Mouse (Mus musculus): Measurements from ENCODE around the gene Unc5c. TPM values are rescaled to one million over a fixed set of nuclear protein-coding genes. Genes with fewer than 3 reads are reported as not detected.

Unc5c gene
- polyA plus RNA-seq, 1 experiment from 2014 or later: 10.2 TPM

DNA sequence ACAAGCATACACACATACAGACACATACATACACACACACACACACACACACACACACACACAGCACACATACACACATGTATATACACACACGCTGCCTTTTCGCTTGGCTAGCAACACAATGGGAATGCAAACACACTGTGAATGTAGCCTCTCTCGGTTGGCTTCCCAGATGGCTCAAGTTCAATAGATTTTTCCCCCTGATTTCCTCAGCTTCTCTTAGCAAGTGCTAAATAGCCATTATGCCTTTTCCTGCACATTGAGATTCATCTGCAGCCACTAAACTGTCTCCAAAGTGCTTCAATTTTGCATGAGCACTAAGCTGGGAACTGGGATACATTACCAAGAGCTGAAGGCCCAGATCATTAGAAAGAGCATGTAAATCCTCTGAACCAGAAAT, 226.8 kb downstream of the Unc5c start:
- ATAC-seq: 0 out of 2 replicates have a peak, but pooled peaks have one; percentile 39
- H3K4me2 ChIP-seq (ENCODE audit: low read length): no peak overlapping the region
- H3K27ac ChIP-seq (ENCODE audit: low read length): no peak overlapping the region
- no peak overlapping the region for H3K9ac ChIP-seq (ENCODE audit: low read depth, low read length)
- H3K9me3 ChIP-seq (replicated peaks; ENCODE audit: control insufficient read depth, low read length, poor library complexity, severe bottlenecking): no peaks in the 10 kb centered on the region
- no peaks in the 10 kb centered on the region for H3K36me3 ChIP-seq (ENCODE audit: control insufficient read depth, insufficient read depth, low read length)
- H3K27me3 ChIP-seq (ENCODE audit: control insufficient read depth, insufficient read depth, low read depth, low read length): no peaks in the 10 kb centered on the region
- H3K4me3 ChIP-seq (ENCODE audit: low read depth, low read length): no peak overlapping the region
- WGBS: 57% methylated on average over 3 of the region's 3 CpGs
- no peaks in the 10 kb centered on the region for H3K4me1 ChIP-seq (ENCODE audit: control insufficient read depth, insufficient read depth, low read length)

GRCm38 (mm10) chr3:141699177-141699576, 234.2 kb downstream of the Unc5c start:
- H3K36me3 ChIP-seq (ENCODE audit: control insufficient read depth, insufficient read depth, low read length): no peaks in the 10 kb centered on the region
- no peak overlapping the region for H3K9ac ChIP-seq (ENCODE audit: low read depth, low read length)
- no peak overlapping the region for H3K4me2 ChIP-seq (ENCODE audit: low read length)
- no peak for ATAC-seq
- H3K27me3 ChIP-seq (ENCODE audit: control insufficient read depth, insufficient read depth, low read depth, low read length): no peaks in the 10 kb centered on the region
- no peaks in the 10 kb centered on the region for H3K9me3 ChIP-seq (replicated peaks; ENCODE audit: control insufficient read depth, low read length, poor library complexity, severe bottlenecking)
- H3K4me3 ChIP-seq (ENCODE audit: low read depth, low read length): no peak overlapping the region
- H3K4me1 ChIP-seq (ENCODE audit: control insufficient read depth, insufficient read depth, low read length): no peaks in the 10 kb centered on the region
- H3K27ac ChIP-seq (ENCODE audit: low read length): no peak overlapping the region

DNA sequence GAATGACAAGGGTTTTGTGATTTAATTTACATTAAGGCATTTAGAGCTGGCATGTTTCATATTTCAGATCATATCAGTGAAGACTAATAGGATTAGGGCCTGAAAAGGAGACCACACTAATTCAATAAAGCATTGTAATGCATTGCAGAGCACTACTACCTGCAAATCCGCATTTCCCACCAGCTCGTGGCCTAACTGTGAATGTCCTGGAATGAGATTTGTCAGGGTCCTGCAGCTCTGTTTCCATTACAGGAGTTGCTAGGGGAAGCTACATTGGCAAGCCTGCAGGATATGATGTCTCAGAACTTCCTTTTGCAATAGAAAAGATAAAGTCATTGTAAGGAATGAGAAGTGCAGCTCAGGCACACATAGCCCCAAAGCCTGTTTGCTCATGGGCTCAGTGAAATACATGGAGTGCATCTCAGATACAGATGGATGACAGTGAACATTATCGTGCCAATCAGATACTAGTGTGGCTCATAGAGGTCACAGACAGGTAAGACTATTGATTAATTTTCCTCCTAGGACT, 236.4 kb downstream of the Unc5c start:
- no peak for ATAC-seq
- Histone ChIP-seq H3K27me3 (ENCODE audit: control insufficient read depth, insufficient read depth, low read depth, low read length) (no peaks in the 10 kb centered on the region), H3K36me3 (ENCODE audit: control insufficient read depth, insufficient read depth, low read length) (no peaks in the 10 kb centered on the region), H3K4me2 (ENCODE audit: low read length) (no peak overlapping the region), H3K4me1 (ENCODE audit: control insufficient read depth, insufficient read depth, low read length) (no peaks in the 10 kb centered on the region), H3K9me3 (replicated peaks; ENCODE audit: control insufficient read depth, low read length, poor library complexity, severe bottlenecking) (no peaks in the 10 kb centered on the region), H3K4me3 (ENCODE audit: low read depth, low read length) (no peak overlapping the region), H3K27ac (ENCODE audit: low read length) (no peak overlapping the region), H3K9ac (ENCODE audit: low read depth, low read length) (no peak overlapping the region)
- WGBS: 69% methylated on average over 3 of the region's 3 CpGs

DNA sequence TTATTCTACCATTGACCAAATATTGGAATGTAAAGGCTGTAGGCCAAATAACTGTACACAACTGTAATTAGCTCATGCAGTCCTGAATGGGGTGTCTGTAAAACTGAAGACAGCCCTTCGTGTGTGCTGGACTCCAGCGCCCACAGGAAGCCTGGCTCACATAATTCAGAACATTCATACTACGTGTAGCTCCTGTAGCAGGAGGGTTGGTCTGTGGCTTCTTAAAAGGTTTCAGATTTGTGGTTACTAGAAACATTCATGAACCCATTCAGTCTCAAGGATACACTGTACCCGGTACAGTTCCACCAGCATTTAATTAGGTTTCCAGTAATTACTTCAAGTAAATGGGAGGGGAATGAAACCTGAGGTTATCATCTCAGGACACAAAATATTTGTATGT, 246.6 kb downstream of the Unc5c start:
- Histone ChIP-seq H3K27ac (ENCODE audit: low read length) (no peak overlapping the region), H3K4me2 (ENCODE audit: low read length) (no peak overlapping the region), H3K4me3 (ENCODE audit: low read depth, low read length) (no peak overlapping the region), H3K9ac (ENCODE audit: low read depth, low read length) (no peak overlapping the region), H3K36me3 (ENCODE audit: control insufficient read depth, insufficient read depth, low read length) (no peaks in the 10 kb centered on the region), H3K4me1 (ENCODE audit: control insufficient read depth, insufficient read depth, low read length) (no peaks in the 10 kb centered on the region), H3K27me3 (ENCODE audit: control insufficient read depth, insufficient read depth, low read depth, low read length) (no peaks in the 10 kb centered on the region), H3K9me3 (replicated peaks; ENCODE audit: control insufficient read depth, low read length, poor library complexity, severe bottlenecking) (no peaks in the 10 kb centered on the region)
- no peak for ATAC-seq
- WGBS: 86% methylated on average over 4 of the region's 4 CpGs

DNA sequence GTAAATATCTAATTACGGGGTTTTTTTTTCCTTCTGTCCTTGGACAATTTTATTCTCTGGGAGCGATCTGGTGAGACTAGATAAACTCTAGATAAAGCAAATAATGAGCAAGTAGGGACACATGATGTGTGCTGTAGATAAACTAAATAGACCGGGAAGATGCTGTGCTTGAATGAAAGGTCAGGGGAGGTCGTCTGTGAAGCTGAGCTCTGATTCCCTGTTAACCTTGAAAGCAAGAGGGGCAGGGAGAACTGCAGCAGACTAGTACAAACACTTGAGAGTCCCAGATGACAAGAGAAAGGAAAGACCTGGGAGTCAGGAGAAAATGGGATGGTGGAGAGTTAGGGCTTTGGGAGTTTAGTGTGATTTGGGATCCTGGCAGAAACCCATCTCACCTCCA, 251.4 kb downstream of the Unc5c start:
- 43% methylated on average over 4 of the region's 4 CpGs for WGBS
- Histone ChIP-seq H3K4me2 (ENCODE audit: low read length) (no peak overlapping the region), H3K9me3 (replicated peaks; ENCODE audit: control insufficient read depth, low read length, poor library complexity, severe bottlenecking) (no peaks in the 10 kb centered on the region), H3K27ac (ENCODE audit: low read length) (no peak overlapping the region), H3K36me3 (ENCODE audit: control insufficient read depth, insufficient read depth, low read length) (no peaks in the 10 kb centered on the region), H3K4me1 (ENCODE audit: control insufficient read depth, insufficient read depth, low read length) (no peaks in the 10 kb centered on the region), H3K27me3 (ENCODE audit: control insufficient read depth, insufficient read depth, low read depth, low read length) (no peaks in the 10 kb centered on the region), H3K4me3 (ENCODE audit: low read depth, low read length) (no peak overlapping the region), H3K9ac (ENCODE audit: low read depth, low read length) (no peak overlapping the region)
- ATAC-seq: no peak

DNA sequence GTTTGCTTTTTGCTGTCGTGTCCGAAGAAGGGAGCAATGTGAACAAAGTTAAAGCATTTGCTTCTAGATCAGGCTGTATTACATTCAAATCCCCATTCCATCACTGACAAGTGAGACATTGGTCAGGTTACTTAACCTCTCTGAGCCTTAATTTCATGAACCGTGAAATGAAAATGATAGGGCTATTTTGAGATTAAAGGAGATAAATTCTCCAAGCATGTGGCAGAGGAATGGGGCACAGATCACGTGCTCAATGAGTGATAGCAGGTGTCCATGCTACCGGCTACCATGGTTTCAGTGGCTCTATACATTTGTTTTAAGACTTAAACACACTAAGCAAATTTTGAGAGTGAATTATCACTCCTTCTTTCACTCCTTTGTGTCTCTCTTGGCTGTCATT, 254.0 kb downstream of the Unc5c start:
- no peaks in the 10 kb centered on the region for H3K4me1 ChIP-seq (ENCODE audit: control insufficient read depth, insufficient read depth, low read length)
- no peak overlapping the region for H3K9ac ChIP-seq (ENCODE audit: low read depth, low read length)
- WGBS: 69% methylated on average over 5 of the region's 5 CpGs
- H3K36me3 ChIP-seq (ENCODE audit: control insufficient read depth, insufficient read depth, low read length): no peaks in the 10 kb centered on the region
- H3K27ac ChIP-seq (ENCODE audit: low read length): no peak overlapping the region
- no peaks in the 10 kb centered on the region for H3K27me3 ChIP-seq (ENCODE audit: control insufficient read depth, insufficient read depth, low read depth, low read length)
- no peaks in the 10 kb centered on the region for H3K9me3 ChIP-seq (replicated peaks; ENCODE audit: control insufficient read depth, low read length, poor library complexity, severe bottlenecking)
- no peak for ATAC-seq
- no peak overlapping the region for H3K4me3 ChIP-seq (ENCODE audit: low read depth, low read length)
- H3K4me2 ChIP-seq (ENCODE audit: low read length): no peak overlapping the region

- H3K4me3 ChIP-seq (ENCODE audit: low read depth, low read length): no peak overlapping the region
- no peak overlapping the region for H3K27ac ChIP-seq (ENCODE audit: low read length)
- H3K4me2 ChIP-seq (ENCODE audit: low read length): no peak overlapping the region
- H3K9me3 ChIP-seq (replicated peaks; ENCODE audit: control insufficient read depth, low read length, poor library complexity, severe bottlenecking): no peaks in the 10 kb centered on the region
- no peak overlapping the region for H3K9ac ChIP-seq (ENCODE audit: low read depth, low read length)
- no peaks in the 10 kb centered on the region for H3K4me1 ChIP-seq (ENCODE audit: control insufficient read depth, insufficient read depth, low read length)
- H3K36me3 ChIP-seq (ENCODE audit: control insufficient read depth, insufficient read depth, low read length): no peaks in the 10 kb centered on the region
- WGBS: 90% methylated on average over 2 of the region's 2 CpGs
- ATAC-seq: no peak
- no peaks in the 10 kb centered on the region for H3K27me3 ChIP-seq (ENCODE audit: control insufficient read depth, insufficient read depth, low read depth, low read length)
Measured at GRCm38 (mm10) chr3:141724499-141724898, 259.5 kb downstream of the Unc5c start.

- Histone ChIP-seq H3K27me3 (ENCODE audit: control insufficient read depth, insufficient read depth, low read depth, low read length) (no peaks in the 10 kb centered on the region), H3K36me3 (ENCODE audit: control insufficient read depth, insufficient read depth, low read length) (no peaks in the 10 kb centered on the region), H3K4me2 (ENCODE audit: low read length) (no peak overlapping the region), H3K9ac (ENCODE audit: low read depth, low read length) (no peak overlapping the region), H3K9me3 (replicated peaks; ENCODE audit: control insufficient read depth, low read length, poor library complexity, severe bottlenecking) (no peaks in the 10 kb centered on the region), H3K27ac (ENCODE audit: low read length) (no peak overlapping the region), H3K4me1 (ENCODE audit: control insufficient read depth, insufficient read depth, low read length) (no peaks in the 10 kb centered on the region), H3K4me3 (ENCODE audit: low read depth, low read length) (no peak overlapping the region)
- no peak for ATAC-seq
- WGBS: 41% methylated on average over 1 of the region's 1 CpGs
Measured at GRCm38 (mm10) chr3:141725432-141725831, 260.4 kb downstream of the Unc5c start.

GRCm38 (mm10) chr3:141733844-141734243, 268.8 kb downstream of the Unc5c start:
- no peak overlapping the region for H3K27ac ChIP-seq (ENCODE audit: low read length)
- H3K36me3 ChIP-seq (ENCODE audit: control insufficient read depth, insufficient read depth, low read length): no peaks in the 10 kb centered on the region
- WGBS: 93% methylated on average over 6 of the region's 6 CpGs
- no peak overlapping the region for H3K9ac ChIP-seq (ENCODE audit: low read depth, low read length)
- H3K4me3 ChIP-seq (ENCODE audit: low read depth, low read length): no peak overlapping the region
- H3K4me2 ChIP-seq (ENCODE audit: low read length): no peak overlapping the region
- ATAC-seq: no peak
- H3K9me3 ChIP-seq (replicated peaks; ENCODE audit: control insufficient read depth, low read length, poor library complexity, severe bottlenecking): no peaks in the 10 kb centered on the region
- H3K4me1 ChIP-seq (ENCODE audit: control insufficient read depth, insufficient read depth, low read length): no peaks in the 10 kb centered on the region
- no peaks in the 10 kb centered on the region for H3K27me3 ChIP-seq (ENCODE audit: control insufficient read depth, insufficient read depth, low read depth, low read length)

DNA sequence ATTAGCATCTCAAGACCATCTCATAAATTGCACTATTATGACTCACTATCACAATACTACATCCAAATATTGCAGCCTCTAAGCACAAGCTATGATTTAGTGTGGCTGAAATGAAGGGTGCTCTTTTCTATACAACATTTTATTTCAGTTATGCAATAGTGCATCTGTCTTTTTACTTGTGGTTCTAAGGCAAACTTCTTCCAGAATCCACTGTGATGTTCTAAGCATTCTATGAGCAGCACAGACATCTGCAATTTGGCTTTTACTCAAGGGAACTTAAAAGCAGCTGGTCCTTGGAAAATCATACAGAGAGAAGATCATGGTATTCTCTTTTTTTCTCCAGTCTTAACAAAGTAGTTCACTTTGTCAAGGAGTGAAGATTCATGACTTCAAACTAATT, 270.3 kb downstream of the Unc5c start:
- Histone ChIP-seq H3K9me3 (replicated peaks; ENCODE audit: control insufficient read depth, low read length, poor library complexity, severe bottlenecking) (no peaks in the 10 kb centered on the region), H3K27ac (ENCODE audit: low read length) (no peak overlapping the region), H3K4me1 (ENCODE audit: control insufficient read depth, insufficient read depth, low read length) (no peaks in the 10 kb centered on the region), H3K27me3 (ENCODE audit: control insufficient read depth, insufficient read depth, low read depth, low read length) (no peaks in the 10 kb centered on the region), H3K36me3 (ENCODE audit: control insufficient read depth, insufficient read depth, low read length) (no peaks in the 10 kb centered on the region), H3K4me2 (ENCODE audit: low read length) (no peak overlapping the region), H3K9ac (ENCODE audit: low read depth, low read length) (no peak overlapping the region), H3K4me3 (ENCODE audit: low read depth, low read length) (no peak overlapping the region)
- ATAC-seq: no peak

All from midbrain, embryonic 16.5 days (tissue).